Mouse (Mus musculus) bone marrow macrophage, adult 2 months (primary cell): Measurements from ENCODE around the gene Agl.

ENCODE experiments used
- CTCF ChIP-seq: IDR thresholded peaks from 2 replicates; pipeline ENCODE4 v1.5.1; 2012; ENCODE audit warnings: low read depth, mild to moderate bottlenecking, low read length, moderate library complexity
- POLR2A ChIP-seq: IDR thresholded peaks from 2 replicates; pipeline ENCODE4 v1.6.1; 2012; ENCODE audit warnings: mild to moderate bottlenecking, low read depth, low read length, borderline replicate concordance

DNA sequence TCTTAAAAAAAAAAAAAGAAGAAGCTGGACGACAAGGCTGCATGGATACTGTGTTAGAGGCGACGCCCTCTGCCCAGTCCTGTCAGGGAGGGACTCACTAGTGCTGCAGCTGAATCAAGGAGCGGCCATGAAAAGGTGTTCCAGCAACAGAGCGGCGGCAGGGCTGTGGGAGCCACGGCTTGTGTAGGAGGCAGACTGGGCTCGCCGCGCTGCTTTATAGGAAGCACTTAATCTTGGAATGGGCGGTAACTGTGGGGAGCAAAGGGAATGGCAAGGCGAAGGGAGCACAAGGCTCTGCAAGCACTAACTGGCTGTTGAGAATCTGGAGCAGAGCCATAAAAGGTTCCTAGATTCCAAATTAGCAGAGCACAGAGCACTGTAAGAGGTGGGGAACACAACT is 34.1 kb downstream of the Agl start:
- TF ChIP-seq CTCF (no peak), POLR2A (no peak)
